ENCODE assay signal across 8 mouse cellular contexts in genomic region chr15:12823455-12824119, GRCm38 (mm10). TPM values are rescaled to one million over a fixed set of nuclear protein-coding genes. Genes with fewer than 3 reads are reported as not detected.
DNase-seq lines count a peak whose midpoint lies in the region; ATAC-seq and TF ChIP-seq lines count a peak whose summit lies in the region.

No protein-coding gene starts in this region.

- 91% methylated on average over 2 of the region's 2 CpGs for WGBS in kidney, embryonic 14.5 days
- 92% methylated on average over 2 of the region's 2 CpGs for WGBS in hindbrain, embryonic 15.5 days
- WGBS in midbrain, postnatal 0 days, result 96% methylated on average over 2 of the region's 2 CpGs

- peak overlapping the region; percentile 83 for H3K4me3 ChIP-seq in kidney, embryonic 14.5 days (ENCODE audit: low read length)
- H3K4me3 ChIP-seq in hindbrain, embryonic 15.5 days, result peak overlapping the region; percentile 78
- peak overlapping the region; percentile 91 for H3K4me3 ChIP-seq in midbrain, postnatal 0 days (ENCODE audit: low read depth, low read length)

- H3K9ac ChIP-seq in kidney, embryonic 14.5 days (ENCODE audit: low read depth, low read length), result peak overlapping the region; percentile 91
- peak overlapping the region; percentile 78 for H3K9ac ChIP-seq in hindbrain, embryonic 15.5 days
- peak overlapping the region; percentile 94 for H3K9ac ChIP-seq in midbrain, postnatal 0 days (replicated peaks; ENCODE audit: low read length, poor library complexity, severe bottlenecking)

- peak overlapping the region; percentile 68 for H3K4me2 ChIP-seq in kidney, embryonic 14.5 days (replicated peaks; ENCODE audit: low read depth, low read length)
- H3K4me2 ChIP-seq in hindbrain, embryonic 15.5 days, result peak overlapping the region; percentile 78
- peak overlapping the region; percentile 66 for H3K4me2 ChIP-seq in midbrain, postnatal 0 days (ENCODE audit: low read depth, low read length, poor library complexity, severe bottlenecking)

- H3K27ac ChIP-seq in kidney, embryonic 14.5 days (ENCODE audit: low read depth, low read length), result no peak overlapping the region
- no peak overlapping the region for H3K27ac ChIP-seq in hindbrain, embryonic 15.5 days (replicated peaks)
- no peak overlapping the region for H3K27ac ChIP-seq in midbrain, postnatal 0 days (ENCODE audit: low read depth, low read length)

- ATAC-seq in kidney, embryonic 14.5 days (ENCODE audit: low FRiP score, low TSS enrichment), result no peak
- no peak for ATAC-seq in hindbrain, embryonic 15.5 days (ENCODE audit: low FRiP score, low read depth)
- no peak for ATAC-seq in midbrain, postnatal 0 days (ENCODE audit: low FRiP score)
- ATAC-seq in monocyte, adult 5-6 weeks (replicated peaks; ENCODE audit: insufficient number of reproducible peaks, low FRiP score, low TSS enrichment, poor library complexity, severe bottlenecking), result no peak

- no peaks in the 10 kb centered on the region for H3K27me3 ChIP-seq in kidney, embryonic 14.5 days (ENCODE audit: control insufficient read depth, insufficient read depth, low read length)
- H3K27me3 ChIP-seq in hindbrain, embryonic 15.5 days, result no peaks in the 10 kb centered on the region
- H3K27me3 ChIP-seq in midbrain, postnatal 0 days (ENCODE audit: insufficient read depth, low read length), result no peaks in the 10 kb centered on the region

- no peak for DNase-seq in kidney, postnatal 14 days
- peak; percentile 32 for DNase-seq in c-Kit-negative CD71-positive TER-119-positive erythroid progenitor cells, embryonic 14.5 days (ENCODE audit: low read depth, low spot score)
- DNase-seq in midbrain, postnatal 0 days (ENCODE audit: low spot score), result no peak
- DNase-seq in layer of hippocampus, postnatal 10 days (ENCODE audit: low spot score in 2 of 2), result no peak
- no peak for DNase-seq in adrenal gland, postnatal 14 days

- H3K9me3 ChIP-seq in kidney, embryonic 14.5 days (ENCODE audit: control insufficient read depth, low read length), result no peaks in the 10 kb centered on the region
- H3K9me3 ChIP-seq in hindbrain, embryonic 15.5 days, result no peaks in the 10 kb centered on the region
- no peaks in the 10 kb centered on the region for H3K9me3 ChIP-seq in midbrain, postnatal 0 days (ENCODE audit: low read length)

- peaks cover 15% of the 10 kb centered on the region; the same call in 1 of the 2 replicates for H3K4me1 ChIP-seq in kidney, embryonic 14.5 days (ENCODE audit: control insufficient read depth, insufficient read depth, low read length)
- peaks cover 27% of the 10 kb centered on the region for H3K4me1 ChIP-seq in hindbrain, embryonic 15.5 days (replicated peaks)
- H3K4me1 ChIP-seq in midbrain, postnatal 0 days (ENCODE audit: insufficient read depth, low read length), result peaks cover 11% of the 10 kb centered on the region

- no peak for TF ChIP-seq CTCF in midbrain, postnatal 0 days (IDR thresholded peaks at IDR 0.05)

- H3K36me3 ChIP-seq in kidney, embryonic 14.5 days (ENCODE audit: control insufficient read depth, insufficient read depth, low read length), result peaks cover 46% of the 10 kb centered on the region
- H3K36me3 ChIP-seq in hindbrain, embryonic 15.5 days, result peaks cover 41% of the 10 kb centered on the region
- H3K36me3 ChIP-seq in midbrain, postnatal 0 days (ENCODE audit: insufficient read depth, low read length), result peaks cover 19% of the 10 kb centered on the region

RNA-seq across cellular contexts. Expression of gene 6030458C11Rik, which starts 0.9 kb away (rescaled TPM):
- 31.0 and 43.2 TPM in 2 replicates for polyA plus RNA-seq in kidney, embryonic 14.5 days (2014; fragmentation: Nextera tagmentation; extraction: Ambion mirVana)
- 32.8 and 34.4 TPM in 2 replicates for polyA plus RNA-seq in hindbrain, embryonic 15.5 days (2015; fragmentation: Nextera tagmentation; extraction: Ambion mirVana)
- total RNA-seq in midbrain, postnatal 0 days (2014; rRNA removed), result 21.3 and 21.9 TPM in 2 replicates
- 21.8 and 22.1 TPM in 2 replicates for polyA plus RNA-seq in midbrain, postnatal 0 days (2015; fragmentation: Nextera tagmentation; extraction: Ambion mirVana)
- 10 to 100 TPM; 22.1 to 25.1 TPM for total RNA-seq in layer of hippocampus, postnatal 10 days (2021)
- 12.4 and 14.2 TPM in 2 replicates for total RNA-seq in adrenal gland, postnatal 14 days (2021)
- 9.5 to 24.1 TPM (median 11.3 TPM) in 3 replicates for total RNA-seq in monocyte, adult 5-6 weeks (2017)

RNA-seq across cellular contexts. Expression of gene Drosha, which starts 1.0 kb away (rescaled TPM):
- polyA plus RNA-seq in kidney, embryonic 14.5 days (2014; fragmentation: Nextera tagmentation; extraction: Ambion mirVana), result 30.9 and 50.1 TPM in 2 replicates
- 47.2 and 51.4 TPM in 2 replicates for polyA plus RNA-seq in hindbrain, embryonic 15.5 days (2015; fragmentation: Nextera tagmentation; extraction: Ambion mirVana)
- 41.5 and 45.4 TPM in 2 replicates for total RNA-seq in midbrain, postnatal 0 days (2014; rRNA removed)
- polyA plus RNA-seq in midbrain, postnatal 0 days (2015; fragmentation: Nextera tagmentation; extraction: Ambion mirVana), result 41.2 and 44.8 TPM in 2 replicates
- total RNA-seq in layer of hippocampus, postnatal 10 days (2021), result 10 to 100 TPM; 91.1 to 93.5 TPM
- total RNA-seq in adrenal gland, postnatal 14 days (2021), result 33.8 and 36.5 TPM in 2 replicates
- 5.7 to 15.3 TPM (median 9.9 TPM) in 3 replicates for total RNA-seq in monocyte, adult 5-6 weeks (2017)
